Mouse (Mus musculus): ENCODE measurements around the gene Gm42420.

DNA sequence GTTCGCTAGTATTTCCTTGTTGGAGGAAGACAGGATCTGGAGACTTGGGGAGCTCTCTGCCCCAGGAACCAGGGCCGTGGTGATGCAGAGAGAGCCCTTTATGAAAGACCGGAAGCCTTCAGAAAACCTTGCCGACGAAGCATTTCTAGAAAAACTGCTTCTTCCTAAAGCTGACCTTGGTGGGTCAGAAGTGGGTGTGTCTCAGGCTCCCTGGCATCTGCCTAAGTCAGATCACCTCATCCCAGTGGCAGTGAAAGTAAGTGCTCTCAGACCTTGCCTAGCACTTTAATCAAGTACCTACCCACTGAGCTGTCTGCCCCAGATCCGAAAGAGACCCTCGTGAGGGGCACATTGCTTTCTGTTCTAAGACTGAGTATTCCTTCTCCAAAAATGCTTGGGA, 10.6 kb upstream of the Gm42420 start:
- TF ChIP-seq POLR2A (IDR thresholded peaks at IDR 0.05; ENCODE audit: borderline replicate concordance, extremely low read depth, insufficient read depth, insufficient read length, poor library complexity, severe bottlenecking) (no peak), CTCF (IDR thresholded peaks at IDR 0.05; ENCODE audit: borderline replicate concordance, extremely low read depth, insufficient read depth, insufficient read length) (no peak)

Data from brain, embryonic 14.5 days (tissue).